Comparison of ENCODE assay signal across 19 mouse cellular contexts in genomic region chr11:111170174-111170800, GRCm38 (mm10).
DNase-seq lines count a peak whose midpoint lies in the region; ATAC-seq lines count a peak whose summit lies in the region.
"Had no signal": no experiment of that assay in that cellular context is flagged by ENCODE, and none has a peak within 500 bp of the region (broad histone marks: within the 10 kb centered on the region; RNA-seq: fewer than 3 reads in every experiment).

No protein-coding gene starts in this region.

- peak; percentile 53 for ATAC-seq in granulocyte monocyte progenitor cell, adult 5-6 weeks (replicated peaks; ENCODE audit: poor library complexity, severe bottlenecking)
- ATAC-seq in neutrophil, adult 5-6 weeks (ENCODE audit: extremely low read depth, insufficient number of reproducible peaks, low FRiP score, poor library complexity, severe bottlenecking): 0 out of 2 replicates have a peak, but pooled peaks have one; percentile 9
- ATAC-seq: forebrain, embryonic 15.5 days; hindbrain, embryonic 16.5 days; Patski had no signal

- peak; percentile 39 to 72 for DNase-seq in cerebellum, postnatal 14 days
- no peak for DNase-seq in cerebellum, adult 9-10 months
- peak; percentile 34 for DNase-seq in lung, postnatal 25 days (ENCODE audit: low spot score)
- no peak for DNase-seq in testis, postnatal 10 days (ENCODE audit: low spot score)
- DNase-seq in Muller cell, postnatal 12 days (ENCODE audit: inconsistent ontology term): no peak
- DNase-seq: adrenal gland, postnatal 10 days; embryo, embryonic 11 days; kidney, adult 2 months; kidney, postnatal 4 days; liver; midbrain, embryonic 14.5 days; retina, postnatal 1 day; right cerebral cortex, postnatal 25 days; thymus, postnatal 14 days had no signal

Comparison
In these comparisons a context has a peak if more than half of its experiments do, and no peak if none do; other contexts are left out.
1. DNase-seq: peak in cerebellum, postnatal 14 days (2 of 2) and lung, postnatal 25 days (single experiment); none in cerebellum, adult 9-10 months (single experiment), testis, postnatal 10 days (single experiment) and Muller cell, postnatal 12 days (single experiment).